Mouse (Mus musculus): Measurements from ENCODE around the gene Cep350. TPM values are rescaled to one million over a fixed set of nuclear protein-coding genes. Genes with fewer than 3 reads are reported as not detected.
A peak's percentile ranks its signal among the peaks of the same experiment; 100 is the strongest.

The Cep350 gene
- total RNA-seq (2014; fragmentation: Nextera tagmentation) (41.6 and 41.9 TPM in 2 replicates), total RNA-seq (2017) (51.8 and 60.2 TPM in 2 replicates)

GRCm38 (mm10) chr1:155973068-155973718, at the start of gene Cep350:
Gene Cep350 (minus strand): TSS chr1:155973255.
- peak; percentile 94 for ATAC-seq (replicated peaks; ENCODE audit: low FRiP score, low TSS enrichment, poor library complexity, severe bottlenecking)

GRCm38 (mm10) chr1:156020402-156020801, 47.3 kb upstream of the Cep350 start:
- no peak for ATAC-seq (replicated peaks; ENCODE audit: low FRiP score, low TSS enrichment, poor library complexity, severe bottlenecking)

- ATAC-seq (replicated peaks; ENCODE audit: low FRiP score, low TSS enrichment, poor library complexity, severe bottlenecking), result no peak
Observed at GRCm38 (mm10) chr1:156019800-156020199, 46.7 kb upstream of the Cep350 start.

- ATAC-seq (replicated peaks; ENCODE audit: low FRiP score, low TSS enrichment, poor library complexity, severe bottlenecking), result no peak
Observed at GRCm38 (mm10) chr1:156009003-156009402, 35.9 kb upstream of the Cep350 start.

GRCm38 (mm10) chr1:156005906-156006305, 32.9 kb upstream of the Cep350 start:
- no peak for ATAC-seq (replicated peaks; ENCODE audit: low FRiP score, low TSS enrichment, poor library complexity, severe bottlenecking)

GRCm38 (mm10) chr1:156003201-156003935, 30.3 kb upstream of the Cep350 start:
- no peak for ATAC-seq (replicated peaks; ENCODE audit: low FRiP score, low TSS enrichment, poor library complexity, severe bottlenecking)

- ATAC-seq (replicated peaks; ENCODE audit: low FRiP score, low TSS enrichment, poor library complexity, severe bottlenecking), result no peak
Observed at GRCm38 (mm10) chr1:156002366-156002765, 29.3 kb upstream of the Cep350 start.

GRCm38 (mm10) chr1:155995612-155996011, 22.6 kb upstream of the Cep350 start:
- no peak; the same call in 1 of the 2 replicates for ATAC-seq (replicated peaks; ENCODE audit: low FRiP score, low TSS enrichment, poor library complexity, severe bottlenecking)

GRCm38 (mm10) chr1:155994524-155994923, 21.5 kb upstream of the Cep350 start:
- no peak for ATAC-seq (replicated peaks; ENCODE audit: low FRiP score, low TSS enrichment, poor library complexity, severe bottlenecking)

- ATAC-seq (replicated peaks; ENCODE audit: low FRiP score, low TSS enrichment, poor library complexity, severe bottlenecking), result no peak
Observed at GRCm38 (mm10) chr1:155990391-155990790, 17.3 kb upstream of the Cep350 start.

GRCm38 (mm10) chr1:155989387-155989786, 16.3 kb upstream of the Cep350 start:
- no peak for ATAC-seq (replicated peaks; ENCODE audit: low FRiP score, low TSS enrichment, poor library complexity, severe bottlenecking)

- no peak for ATAC-seq (replicated peaks; ENCODE audit: low FRiP score, low TSS enrichment, poor library complexity, severe bottlenecking)
Observed at GRCm38 (mm10) chr1:155987625-155988024, 14.6 kb upstream of the Cep350 start.

GRCm38 (mm10) chr1:155974931-155975330, 1.9 kb upstream of the Cep350 start:
- no peak for ATAC-seq (replicated peaks; ENCODE audit: low FRiP score, low TSS enrichment, poor library complexity, severe bottlenecking)

GRCm38 (mm10) chr1:155973719-155974379, 794 bp upstream of the Cep350 start:
- ATAC-seq (replicated peaks; ENCODE audit: low FRiP score, low TSS enrichment, poor library complexity, severe bottlenecking), result peak; percentile 38

GRCm38 (mm10) chr1:155972146-155973067, 648 bp downstream of the Cep350 start:
- ATAC-seq (replicated peaks; ENCODE audit: low FRiP score, low TSS enrichment, poor library complexity, severe bottlenecking), result 0 out of 2 replicates have a peak, but pooled peaks have one; percentile 6

GRCm38 (mm10) chr1:155949170-155949569, 23.9 kb downstream of the Cep350 start:
- no peak for ATAC-seq (replicated peaks; ENCODE audit: low FRiP score, low TSS enrichment, poor library complexity, severe bottlenecking)

GRCm38 (mm10) chr1:155944361-155944760, 28.7 kb downstream of the Cep350 start:
- no peak for ATAC-seq (replicated peaks; ENCODE audit: low FRiP score, low TSS enrichment, poor library complexity, severe bottlenecking)

GRCm38 (mm10) chr1:155937416-155937815, 35.6 kb downstream of the Cep350 start:
- no peak for ATAC-seq (replicated peaks; ENCODE audit: low FRiP score, low TSS enrichment, poor library complexity, severe bottlenecking)

- ATAC-seq (replicated peaks; ENCODE audit: low FRiP score, low TSS enrichment, poor library complexity, severe bottlenecking), result no peak
Observed at GRCm38 (mm10) chr1:155934702-155935101, 38.4 kb downstream of the Cep350 start.
